Mouse (Mus musculus) liver, embryonic 14.5 days (tissue): ENCODE results near the gene Msmo1. TPM values are rescaled to one million over a fixed set of nuclear protein-coding genes. Genes with fewer than 3 reads are reported as not detected.

Experiments used
- ATAC-seq: fragments of 200-750 bp; cut with Nextera tagmentation; 2 replicates; pipeline ENCODE4 v1.8.0; 2017; ENCODE audit warnings: moderate number of reproducible peaks, mild to moderate bottlenecking, moderate library complexity; ENCODE audit not compliant: insufficient read depth
- DNase-seq, 3 experiments: peaks; one replicate each; pipeline ENCODE4 v3.0.0-alpha.2; 2012 to 2013; ENCODE audit warnings: low read depth in 3 of 3, low spot score in 3 of 3
- H3K27ac ChIP-seq: fragments of 300-500 bp; sonication (generic); 2 replicates; pipeline ENCODE4 v1.5.1; 2014; ENCODE audit warnings: moderate library complexity, mild to moderate bottlenecking, control low read depth, inconsistent platforms
- H3K27me3 ChIP-seq: fragments of 300-500 bp; sonication (generic); 2 replicates; pipeline ENCODE4 v1.6.1; 2014; ENCODE audit warnings: mild to moderate bottlenecking, low read length, moderate library complexity; ENCODE audit not compliant: control insufficient read depth, insufficient read depth
- H3K36me3 ChIP-seq: fragments of 300-500 bp; sonication (generic); replicated peaks from 2 replicates; pipeline ENCODE4 v1.6.1; 2014; ENCODE audit warnings: low read depth; ENCODE audit not compliant: control insufficient read depth, insufficient read depth
- H3K4me1 ChIP-seq, 2 experiments: fragments of 200-500 bp in 1 of 2; fragments of 300-500 bp in 1 of 2; sonication (generic) in 1 of 2; replicated peaks; 2 replicates each; pipeline ENCODE4 v1.6.1; 2012 to 2014; ENCODE audit warnings: antibody characterized with exemption in 1 of 2, inconsistent platforms in 1 of 2, low read length in 1 of 2; ENCODE audit not compliant: control insufficient read depth in 2 of 2, insufficient read depth in 2 of 2
- H3K4me2 ChIP-seq: fragments of 300-500 bp; sonication (generic); 2 replicates; pipeline ENCODE4 v1.6.1; 2014; ENCODE audit warnings: low read depth, mild to moderate bottlenecking, control low read depth, moderate library complexity
- H3K4me3 ChIP-seq, 2 experiments: fragments of 200-500 bp in 1 of 2; fragments of 300-500 bp in 1 of 2; sonication (generic) in 1 of 2; 2 replicates each; pipeline ENCODE4 v1.5.1; 2012 to 2014; ENCODE audit warnings: low read depth in 2 of 2, low read length in 2 of 2, mild to moderate bottlenecking in 2 of 2, control low read depth in 1 of 2, inconsistent platforms in 1 of 2, moderate library complexity in 1 of 2; ENCODE audit not compliant: insufficient read depth in 1 of 2
- H3K9ac ChIP-seq: fragments of 300-500 bp; sonication (generic); replicated peaks from 2 replicates; pipeline ENCODE4 v1.6.1; 2014; ENCODE audit warnings: mild to moderate bottlenecking, control low read depth, moderate library complexity
- H3K9me3 ChIP-seq: fragments of 300-500 bp; sonication (generic); 2 replicates; pipeline ENCODE4 v1.6.1; 2016; ENCODE audit warnings: low read length, mixed read lengths; ENCODE audit not compliant: control insufficient read depth
- CTCF ChIP-seq: IDR thresholded peaks from 2 replicates; pipeline ENCODE4 v1.5.1; 2016; ENCODE audit warnings: antibody characterized with exemption, low read depth, control low read depth
- EP300 ChIP-seq: IDR thresholded peaks from 2 replicates; pipeline ENCODE4 v1.6.1; 2016; ENCODE audit warnings: antibody characterized with exemption, low read depth
- WGBS: fragments of 180-500 bp; shearing (Covaris S2); extraction: QIAGEN DNeasy Blood & Tissue Kit; methylation state at CpG from one replicate; pipeline ENCODE4 v1.1.7; 2014; ENCODE audit not compliant: insufficient replicate concordance; 5-methylcytosine and 5-hydroxymethylcytosine counted together
- polyA plus RNA-seq, 2 experiments: library from polyadenylated mRNA; depleted of rRNA in 1 of 2; stranded (reverse) in 1 of 2; unstranded in 1 of 2; fragments of >200 nt; fragmentation: Nextera tagmentation in 1 of 2; extraction: Ambion mirVana in 1 of 2; gene quantifications; 2 replicates each; pipeline versions ENCODE4 v1.2.1 to v1.2.3; 2012 to 2014

The Msmo1 gene
- polyA plus RNA-seq, 2 experiments: 57.1 to 131 TPM

GRCm38 (mm10) chr8:64769586-64769985 is 36.0 kb upstream of the Msmo1 start:
- TF ChIP-seq CTCF (no peak), EP300 (no peak)
- no peaks in the 10 kb centered on the region for H3K27me3 ChIP-seq
- ATAC-seq: no peak
- no peaks in the 10 kb centered on the region for H3K9me3 ChIP-seq
- no peak overlapping the region for H3K27ac ChIP-seq
- no peaks in the 10 kb centered on the region for H3K36me3 ChIP-seq
- no peaks in the 10 kb centered on the region for H3K4me1 ChIP-seq
- H3K4me2 ChIP-seq: no peak overlapping the region
- WGBS: 74% methylated on average over 7 of the region's 7 CpGs
- no peak for DNase-seq
- no peak overlapping the region for H3K4me3 ChIP-seq
- no peak overlapping the region for H3K9ac ChIP-seq

- DNase-seq: no peak
- Histone ChIP-seq H3K4me3 (no peak overlapping the region), H3K27me3 (no peaks in the 10 kb centered on the region), H3K9me3 (no peaks in the 10 kb centered on the region), H3K4me1 (0 out of 4 replicates have a peak, but pooled peaks cover 0 to 3% of the 10 kb centered on the region in 2 experiments), H3K27ac (no peak overlapping the region), H3K4me2 (no peak overlapping the region), H3K9ac (no peak overlapping the region), H3K36me3 (no peaks in the 10 kb centered on the region)
- no peak for TF ChIP-seq EP300
- no peak for TF ChIP-seq CTCF
- 68% methylated on average over 7 of the region's 9 CpGs for WGBS
- ATAC-seq: no peak
Measured at GRCm38 (mm10) chr8:64768645-64769044, 35.1 kb upstream of the Msmo1 start.

GRCm38 (mm10) chr8:64767047-64767446 is 33.5 kb upstream of the Msmo1 start:
- Histone ChIP-seq H3K4me3 (no peak overlapping the region), H3K36me3 (no peaks in the 10 kb centered on the region), H3K27ac (no peak overlapping the region), H3K4me1 (0 out of 4 replicates have a peak, but pooled peaks cover 0 to 3% of the 10 kb centered on the region in 2 experiments), H3K27me3 (no peaks in the 10 kb centered on the region), H3K4me2 (no peak overlapping the region), H3K9me3 (no peaks in the 10 kb centered on the region), H3K9ac (no peak overlapping the region)
- ATAC-seq (no peak), DNase-seq (no peak)
- TF ChIP-seq EP300 (no peak), CTCF (no peak)
- 84% methylated on average over 9 of the region's 9 CpGs for WGBS

- Histone ChIP-seq H3K9ac (no peak overlapping the region), H3K36me3 (no peaks in the 10 kb centered on the region), H3K4me3 (no peak overlapping the region), H3K27ac (no peak overlapping the region), H3K9me3 (no peaks in the 10 kb centered on the region), H3K27me3 (no peaks in the 10 kb centered on the region), H3K4me1 (0 out of 4 replicates have a peak, but pooled peaks cover 0 to 3% of the 10 kb centered on the region in 2 experiments), H3K4me2 (no peak overlapping the region)
- 40% methylated on average over 9 of the region's 9 CpGs for WGBS
- TF ChIP-seq CTCF (no peak), EP300 (no peak)
- no peak for ATAC-seq
- no peak for DNase-seq
Measured at GRCm38 (mm10) chr8:64764075-64764474, 30.5 kb upstream of the Msmo1 start.

- no peak for ATAC-seq
- Histone ChIP-seq H3K9ac (no peak overlapping the region), H3K27ac (no peak overlapping the region), H3K36me3 (no peaks in the 10 kb centered on the region), H3K4me1 (0 out of 4 replicates have a peak, but pooled peaks cover 0 to 3% of the 10 kb centered on the region in 2 experiments), H3K4me2 (no peak overlapping the region), H3K9me3 (no peaks in the 10 kb centered on the region), H3K27me3 (no peaks in the 10 kb centered on the region), H3K4me3 (no peak overlapping the region)
- no peak for DNase-seq
- WGBS: 78% methylated on average over 1 of the region's 1 CpGs
- TF ChIP-seq CTCF (no peak), EP300 (no peak)
Measured at GRCm38 (mm10) chr8:64762751-64763150, 29.2 kb upstream of the Msmo1 start.
